Mouse (Mus musculus): Measurements from ENCODE around the gene Kcng1. TPM values are rescaled to one million over a fixed set of nuclear protein-coding genes. Genes with fewer than 3 reads are reported as not detected.

Gene Kcng1
- polyA plus RNA-seq (2017; shearing (Covaris generic)) = under 1 TPM in 1 of 2 experiments, not detected in 1; 0.25 TPM

GRCm38 (mm10) chr2:168281582-168281981 lies at the start of gene Kcng1:
Gene Kcng1 (minus strand): TSS chr2:168281736.

GRCm38 (mm10) chr2:168230026-168230728 lies 51.4 kb downstream of the Kcng1 start, which contains the start of the genes Gm20716, Dpm1 and Mocs3:
Gene Gm20716 (minus strand): TSS chr2:168230364.
Gene Dpm1 (minus strand): TSS chr2:168230591.
Gene Mocs3 (plus strand): TSS chr2:168230622.

Other genes starting within 250 kb of the Kcng1 start
- 1 to 10 TPM; 4.3 to 4.9 TPM for gene Pard6b, start 200.7 kb downstream of the Kcng1 start, polyA plus RNA-seq (2017; shearing (Covaris generic))
- gene Adnp, start 74.6 kb downstream of the Kcng1 start, polyA plus RNA-seq (2017; shearing (Covaris generic)) = 10 to 100 TPM; 24.7 to 28.7 TPM
- gene Gm20716, start 51.4 kb downstream of the Kcng1 start, polyA plus RNA-seq (2017; shearing (Covaris generic)) = 1 to 10 TPM; 4.2 to 6.8 TPM
- 100 to 1,000 TPM; 105 to 144 TPM for gene Dpm1, start 51.1 kb downstream of the Kcng1 start, polyA plus RNA-seq (2017; shearing (Covaris generic))
- gene Mocs3, start 51.1 kb downstream of the Kcng1 start, polyA plus RNA-seq (2017; shearing (Covaris generic)) = 10 to 100 TPM; 15.3 to 16.1 TPM

Data from activated CD4-positive, CD25-positive, alpha-beta regulatory T cell (primary cell).